Mouse (Mus musculus) limb, embryonic 14.5 days (tissue): Measurements from ENCODE around the gene Maml2. TPM values are rescaled to one million over a fixed set of nuclear protein-coding genes. Genes with fewer than 3 reads are reported as not detected.

Source experiments
- ATAC-seq: fragments of 200-750 bp; cut with Nextera tagmentation; 2 replicates; pipeline ENCODE4 v1.8.0; 2017; ENCODE audit warnings: low read depth, moderate number of reproducible peaks, moderate TSS enrichment; ENCODE audit not compliant: low FRiP score
- DNase-seq: peaks from one replicate; pipeline ENCODE4 v3.0.0-alpha.2; 2015; ENCODE audit warnings: low spot score
- H3K27ac ChIP-seq: fragments of 300-500 bp; sonication (generic); replicated peaks from 2 replicates; pipeline ENCODE4 v1.5.1; 2014; ENCODE audit warnings: low read depth, mild to moderate bottlenecking, low read length, moderate library complexity, mixed read lengths
- H3K27me3 ChIP-seq: fragments of 300-500 bp; sonication (generic); 2 replicates; pipeline ENCODE4 v1.6.1; 2014; ENCODE audit warnings: low read length, mixed read lengths; ENCODE audit not compliant: control insufficient read depth, insufficient read depth
- H3K36me3 ChIP-seq: fragments of 300-500 bp; sonication (generic); 2 replicates; pipeline ENCODE4 v1.6.1; 2014; ENCODE audit warnings: mild to moderate bottlenecking, low read length, moderate library complexity, mixed read lengths; ENCODE audit not compliant: control insufficient read depth, insufficient read depth
- H3K4me1 ChIP-seq: fragments of 300-500 bp; sonication (generic); 2 replicates; pipeline ENCODE4 v1.6.1; 2014; ENCODE audit warnings: antibody characterized with exemption, low read length, mixed read lengths; ENCODE audit not compliant: control insufficient read depth, insufficient read depth
- H3K4me2 ChIP-seq: fragments of 300-500 bp; sonication (generic); replicated peaks from 2 replicates; pipeline ENCODE4 v1.6.1; 2014; ENCODE audit warnings: low read depth, mild to moderate bottlenecking, low read length, moderate library complexity; ENCODE audit not compliant: severe bottlenecking
- H3K4me3 ChIP-seq: fragments of 300-500 bp; sonication (generic); replicated peaks from 2 replicates; pipeline ENCODE4 v1.5.1; 2014; ENCODE audit warnings: low read length
- H3K9ac ChIP-seq: fragments of 300-500 bp; sonication (generic); 2 replicates; pipeline ENCODE4 v1.6.1; 2014; ENCODE audit warnings: mild to moderate bottlenecking, low read depth, low read length, moderate library complexity; ENCODE audit not compliant: severe bottlenecking
- H3K9me3 ChIP-seq: fragments of 300-500 bp; sonication (generic); 2 replicates; pipeline ENCODE4 v1.6.1; 2016; ENCODE audit warnings: low read length; ENCODE audit not compliant: control insufficient read depth
- POLR2A ChIP-seq: fragments of 200-500 bp; IDR thresholded peaks from 2 replicates; pipeline ENCODE4 v1.8.0; 2012; ENCODE audit warnings: inconsistent platforms, mild to moderate bottlenecking, moderate library complexity, borderline replicate concordance; ENCODE audit not compliant: insufficient read depth, insufficient read length; ENCODE audit errors: extremely low read depth
- WGBS: fragments of 180-500 bp; shearing (Covaris S2); extraction: QIAGEN DNeasy Blood & Tissue Kit; methylation state at CpG from one replicate; pipeline ENCODE4 v1.1.7; 2014; 5-methylcytosine and 5-hydroxymethylcytosine counted together
- polyA plus RNA-seq, 2 experiments: library from polyadenylated mRNA; depleted of rRNA in 1 of 2; stranded (reverse) in 1 of 2; unstranded in 1 of 2; fragments of >200 nt; fragmentation: Nextera tagmentation in 1 of 2; extraction: Ambion mirVana in 1 of 2; gene quantifications; 2 replicates each; pipeline versions ENCODE4 v1.2.1 to v1.2.3; 2012 to 2014

Gene Maml2
- polyA plus RNA-seq, 2 experiments: 9.9 to 10.7 TPM

DNA sequence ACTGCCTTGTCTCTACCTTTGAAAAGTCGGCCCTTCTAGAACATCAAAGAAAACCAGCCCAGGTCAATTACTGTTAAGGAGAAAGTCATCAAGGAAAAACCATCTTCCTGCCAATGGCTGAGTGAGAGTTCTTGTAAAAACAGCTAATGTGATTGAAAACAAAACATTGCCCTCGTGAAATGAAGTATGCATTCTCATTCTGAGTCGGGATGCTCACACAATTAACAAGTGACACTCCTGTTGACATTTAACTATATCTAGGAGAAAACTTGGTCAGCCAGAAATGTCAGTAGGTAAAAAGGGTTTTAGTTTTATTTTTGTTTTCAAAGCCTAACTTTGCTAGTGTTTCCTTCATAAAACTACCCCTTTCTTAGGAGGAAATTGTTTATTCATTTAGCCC, 341.9 kb downstream of the Maml2 start:
- H3K27me3 ChIP-seq: no peaks in the 10 kb centered on the region
- no peak for DNase-seq
- H3K27ac ChIP-seq: no peak overlapping the region
- H3K9me3 ChIP-seq: no peaks in the 10 kb centered on the region
- H3K4me2 ChIP-seq: no peak overlapping the region
- no peak for TF ChIP-seq POLR2A
- H3K36me3 ChIP-seq: no peaks in the 10 kb centered on the region
- 13% methylated on average over 3 of the region's 3 CpGs for WGBS
- H3K4me1 ChIP-seq: peaks cover 8% of the 10 kb centered on the region
- no peak for ATAC-seq
- no peak overlapping the region for H3K9ac ChIP-seq
- H3K4me3 ChIP-seq: no peak overlapping the region

DNA sequence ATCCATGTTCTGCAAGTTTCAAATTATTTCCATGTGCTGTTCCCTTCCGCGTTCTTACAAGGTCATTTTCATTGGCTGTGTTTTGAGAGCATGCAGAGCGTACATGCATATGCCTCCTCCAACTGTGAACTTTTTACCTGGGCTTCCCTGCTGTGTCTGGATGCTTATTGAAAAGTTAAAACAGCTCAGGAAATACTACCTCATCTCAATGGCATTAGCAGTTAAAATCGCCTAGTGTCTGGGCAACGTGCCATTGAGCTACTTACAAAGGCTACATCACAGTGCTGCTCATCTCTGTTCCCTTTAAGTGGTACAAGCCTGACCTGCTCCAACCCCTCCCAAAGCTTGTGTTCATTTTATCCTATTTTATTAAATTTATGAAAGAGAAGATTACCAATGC, 347.4 kb downstream of the Maml2 start:
- no peak overlapping the region for H3K4me3 ChIP-seq
- TF ChIP-seq POLR2A: no peak
- no peak overlapping the region for H3K9ac ChIP-seq
- H3K4me1 ChIP-seq: peaks cover 17% of the 10 kb centered on the region
- ATAC-seq (peak; percentile 91), DNase-seq (peak; percentile 94)
- no peaks in the 10 kb centered on the region for H3K36me3 ChIP-seq
- H3K9me3 ChIP-seq: no peaks in the 10 kb centered on the region
- H3K27ac ChIP-seq: no peak overlapping the region
- H3K4me2 ChIP-seq: no peak overlapping the region
- H3K27me3 ChIP-seq: no peaks in the 10 kb centered on the region
- 9% methylated on average over 5 of the region's 5 CpGs for WGBS

DNA sequence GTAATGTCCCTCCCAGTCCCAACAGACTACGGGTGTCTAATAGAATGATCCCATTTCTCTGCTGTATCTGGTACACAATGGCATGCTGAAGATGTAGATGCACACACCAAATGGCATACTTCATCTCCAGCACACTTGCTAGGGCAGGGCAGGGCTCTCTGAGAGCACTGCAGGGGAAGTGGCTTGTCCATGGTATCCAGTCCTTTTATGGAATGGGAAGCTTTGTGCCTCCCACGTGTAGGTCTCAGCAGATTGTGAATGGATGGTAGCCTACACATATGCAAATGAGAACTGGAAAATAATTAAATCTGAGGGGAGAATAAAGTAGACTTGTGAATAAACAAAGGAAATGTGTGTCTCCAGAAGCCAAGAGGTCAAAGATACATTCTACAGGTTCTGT, 353.3 kb downstream of the Maml2 start:
- no peak for ATAC-seq
- 76% methylated on average over 2 of the region's 2 CpGs for WGBS
- no peak overlapping the region for H3K4me3 ChIP-seq

DNA sequence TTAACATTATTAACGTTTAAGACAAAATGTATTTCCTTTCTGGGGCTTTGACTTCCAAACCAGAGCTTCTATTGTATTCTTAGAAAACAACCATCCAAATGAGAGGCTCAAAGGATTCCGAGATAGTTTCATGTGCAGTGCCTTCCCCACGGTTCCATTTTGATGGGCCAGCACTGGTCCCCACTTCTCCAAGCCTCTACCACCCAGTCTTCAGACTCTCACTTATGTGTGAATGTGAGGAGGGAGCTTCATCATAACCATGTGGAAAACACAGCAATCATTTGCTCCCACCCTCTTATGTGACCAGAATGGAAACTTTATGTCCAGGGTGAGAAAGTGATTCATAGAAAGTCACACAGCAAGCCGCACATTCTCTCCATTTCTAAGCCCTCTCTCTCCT, 354.1 kb downstream of the Maml2 start:
- Histone ChIP-seq H3K27ac (no peak overlapping the region), H3K4me3 (no peak overlapping the region), H3K9me3 (no peaks in the 10 kb centered on the region), H3K27me3 (no peaks in the 10 kb centered on the region), H3K9ac (no peak overlapping the region), H3K4me1 (0 out of 2 replicates have a peak, but pooled peaks cover 4% of the 10 kb centered on the region), H3K36me3 (no peaks in the 10 kb centered on the region), H3K4me2 (no peak overlapping the region)
- TF ChIP-seq POLR2A: no peak
- DNase-seq (no peak), ATAC-seq (no peak)
- WGBS: 90% methylated on average over 4 of the region's 4 CpGs

More for the DNA sequence above, 353.3 kb downstream of the Maml2 start:
- no peak for TF ChIP-seq POLR2A
- no peak overlapping the region for H3K4me2 ChIP-seq
- H3K27ac ChIP-seq: no peak overlapping the region
- no peaks in the 10 kb centered on the region for H3K27me3 ChIP-seq
- H3K9ac ChIP-seq: no peak overlapping the region
- H3K4me1 ChIP-seq: 0 out of 2 replicates have a peak, but pooled peaks cover 4% of the 10 kb centered on the region
- H3K9me3 ChIP-seq: no peaks in the 10 kb centered on the region
- no peaks in the 10 kb centered on the region for H3K36me3 ChIP-seq
- no peak for DNase-seq

DNA sequence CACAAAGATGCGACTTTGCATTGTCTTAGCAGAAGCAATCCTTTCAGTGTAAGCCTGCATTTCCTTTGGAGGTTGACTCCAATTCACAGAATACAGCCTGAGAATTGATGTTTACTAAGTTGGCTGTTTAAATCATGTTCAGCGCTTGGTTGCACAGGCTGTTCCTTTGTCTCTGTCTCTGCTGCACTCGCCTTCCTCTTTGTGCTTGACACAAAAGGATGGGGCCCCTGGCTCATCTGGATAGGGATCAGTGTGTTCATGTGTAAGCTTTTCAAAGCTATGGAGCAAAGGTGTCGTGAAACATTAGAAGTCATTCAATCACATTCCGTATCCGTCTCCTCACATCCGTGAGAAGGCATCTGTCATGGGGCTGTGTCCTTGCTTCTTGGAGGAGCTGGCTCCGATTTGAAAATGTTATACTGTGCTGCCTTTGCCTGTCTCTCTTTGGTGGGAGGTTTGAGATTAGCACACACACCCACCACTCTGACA, 354.7 kb downstream of the Maml2 start:
- ATAC-seq (no peak), DNase-seq (no peak)
- Histone ChIP-seq H3K4me1 (0 out of 2 replicates have a peak, but pooled peaks cover 4% of the 10 kb centered on the region), H3K4me2 (no peak overlapping the region), H3K9me3 (no peaks in the 10 kb centered on the region), H3K27ac (no peak overlapping the region), H3K36me3 (no peaks in the 10 kb centered on the region), H3K27me3 (no peaks in the 10 kb centered on the region), H3K9ac (no peak overlapping the region), H3K4me3 (no peak overlapping the region)
- TF ChIP-seq POLR2A: no peak
- WGBS: 74% methylated on average over 8 of the region's 8 CpGs
